Mouse (Mus musculus): ENCODE data around the gene Celf5. TPM values are rescaled to one million over a fixed set of nuclear protein-coding genes. Genes with fewer than 3 reads are reported as not detected.
A peak's percentile ranks its signal among the peaks of the same experiment; 100 is the strongest.

Celf5 gene
- total and polyA plus RNA-seq, 3 experiments: 0.08 to 0.38 TPM; not detected in 1

DNA sequence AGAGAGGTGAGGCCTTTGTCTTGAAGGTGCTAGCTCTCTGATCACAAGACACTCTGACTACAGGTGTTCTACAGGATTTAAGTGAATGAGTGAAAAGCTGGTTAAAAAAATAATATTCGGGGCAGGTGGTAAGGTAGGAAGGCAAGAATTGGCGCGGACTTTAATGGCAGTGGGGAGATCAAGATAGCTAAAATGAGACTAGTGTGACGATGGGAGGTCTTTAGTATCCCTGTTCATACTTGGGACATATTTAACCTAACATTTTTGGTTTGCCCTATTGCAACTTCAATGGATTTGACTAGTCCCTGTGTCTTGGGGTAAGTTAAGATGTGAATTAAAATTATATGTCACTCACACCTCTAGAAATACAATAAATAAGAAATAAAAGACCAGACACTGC, 14.5 kb upstream of the Celf5 start:
- Histone ChIP-seq H3K27me3 (ENCODE audit: control insufficient read depth in 1 of 2, insufficient read depth in 2 of 2, low read length in 2 of 2) (no peaks in the 10 kb centered on the region), H3K9ac (ENCODE audit: control insufficient read depth, low read depth, low read length, poor library complexity, severe bottlenecking) (peak overlapping the region; percentile 96), H3K27ac (ENCODE audit: control insufficient read depth, low read depth, low read length) (peak overlapping the region; percentile 89), H3K4me1 (ENCODE audit: control insufficient read depth in 1 of 2, insufficient read depth in 2 of 2, low read length in 2 of 2) (peaks cover 0 to 28% of the 10 kb centered on the region in 2 experiments; a peak in 3 of 4 replicates), H3K9me3 (replicated peaks; ENCODE audit: insufficient read depth, low read length) (no peaks in the 10 kb centered on the region), H3K79me2 (ENCODE audit: control insufficient read depth, insufficient read depth, low read length, poor library complexity) (peaks cover 29% of the 10 kb centered on the region), H3K36me3 (ENCODE audit: control insufficient read depth in 1 of 2, insufficient read depth in 2 of 2, low read length in 2 of 2) (peaks cover 0 to 14% of the 10 kb centered on the region in 2 experiments; a peak in 2 of 4 replicates), H3K4me3 (ENCODE audit: control insufficient read depth in 1 of 2, insufficient read depth in 1 of 2, low read depth in 2 of 2, low read length in 2 of 2) (peak overlapping the region; percentile 58 to 97)
- TF ChIP-seq MAX (IDR thresholded peaks at IDR 0.05; ENCODE audit: low read length): peak; percentile 35; the same call in 1 of the 2 replicates
- TF ChIP-seq CHD1 (IDR thresholded peaks at IDR 0.05; ENCODE audit: low read depth, low read length): 0 out of 2 replicates have a peak, but pooled peaks have one; percentile 21
- no peak for TF ChIP-seq EP300 (IDR thresholded peaks at IDR 0.05; ENCODE audit: low read depth in 1 of 2, low read length in 2 of 2)
- peak; percentile 60 for DNase-seq (ENCODE audit: low read depth, low spot score)

DNA sequence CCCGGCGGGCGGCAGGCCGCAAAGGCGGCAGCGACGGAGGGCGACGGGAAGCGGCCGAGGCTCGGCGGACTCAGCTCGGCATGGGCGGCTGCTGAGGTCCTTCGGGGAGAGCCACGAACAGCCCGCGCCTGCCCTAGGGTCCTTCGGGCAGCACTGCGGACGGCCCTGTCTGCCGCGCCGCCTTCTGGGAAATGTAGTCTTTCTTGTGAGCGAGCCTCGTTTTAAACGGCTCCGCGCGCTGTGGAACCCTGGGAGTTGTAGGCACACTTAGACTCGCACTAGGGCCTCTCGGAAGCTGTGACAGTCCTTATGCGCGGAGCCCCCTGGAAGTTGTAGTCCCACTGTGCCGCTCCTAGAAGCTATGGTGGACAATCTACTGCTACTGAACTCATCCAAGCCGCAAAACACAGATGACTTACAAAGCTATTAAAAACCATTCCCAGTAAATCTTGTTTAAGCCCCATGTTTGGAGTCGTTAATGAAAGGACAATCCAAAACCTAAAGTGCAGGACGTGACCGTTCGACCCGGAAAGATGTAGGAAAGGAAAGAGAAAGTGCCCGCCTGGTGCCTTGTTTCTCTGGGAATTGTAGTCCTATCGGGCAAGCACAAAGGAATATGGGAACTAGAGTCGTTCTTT, 13.9 kb upstream of the Celf5 start, which contains the start of gene Ncln:
Gene Ncln, minus strand, starts transcription at position 129 of the 638 bp plus-strand sequence.
- DNase-seq (ENCODE audit: low read depth, low spot score): peak; percentile 99
- H3K4me3 ChIP-seq (ENCODE audit: control insufficient read depth in 1 of 2, insufficient read depth in 1 of 2, low read depth in 2 of 2, low read length in 2 of 2): peak within 1 kb of the TSS; percentile 58 to 97
- H3K9me3 ChIP-seq (replicated peaks; ENCODE audit: insufficient read depth, low read length): no peaks in the 10 kb centered on the region
- peaks cover 29% of the 10 kb centered on the region for H3K79me2 ChIP-seq (ENCODE audit: control insufficient read depth, insufficient read depth, low read length, poor library complexity)
- peak within 1 kb of the TSS; percentile 89 for H3K27ac ChIP-seq (ENCODE audit: control insufficient read depth, low read depth, low read length)
- peaks cover 0 to 28% of the 10 kb centered on the region in 2 experiments; a peak in 3 of 4 replicates for H3K4me1 ChIP-seq (ENCODE audit: control insufficient read depth in 1 of 2, insufficient read depth in 2 of 2, low read length in 2 of 2)
- no peaks in the 10 kb centered on the region for H3K27me3 ChIP-seq (ENCODE audit: control insufficient read depth in 1 of 2, insufficient read depth in 2 of 2, low read length in 2 of 2)
- peak within 1 kb of the TSS; percentile 96 for H3K9ac ChIP-seq (ENCODE audit: control insufficient read depth, low read depth, low read length, poor library complexity, severe bottlenecking)
- peaks cover 0 to 14% of the 10 kb centered on the region in 2 experiments; a peak in 2 of 4 replicates for H3K36me3 ChIP-seq (ENCODE audit: control insufficient read depth in 1 of 2, insufficient read depth in 2 of 2, low read length in 2 of 2)
- no peak for TF ChIP-seq TAL1 (IDR thresholded peaks at IDR 0.05; ENCODE audit: low read length)
- TF ChIP-seq ZMIZ1 (IDR thresholded peaks at IDR 0.05; ENCODE audit: low read depth, low read length): 0 out of 2 replicates have a peak, but pooled peaks have one; percentile 68
- peak; percentile 47 for TF ChIP-seq USF1 (IDR thresholded peaks at IDR 0.05; ENCODE audit: low read depth, low read length)
- TF ChIP-seq NELFE (IDR thresholded peaks at IDR 0.05; ENCODE audit: low read depth, low read length): peak; percentile 90
- TF ChIP-seq ZKSCAN1 (IDR thresholded peaks at IDR 0.05; ENCODE audit: low read depth, low read length): no peak
- peak; percentile 99 for TF ChIP-seq MAX (IDR thresholded peaks at IDR 0.05; ENCODE audit: low read length)
- TF ChIP-seq MYB (IDR thresholded peaks at IDR 0.05; ENCODE audit: low read depth, low read length): peak; percentile 83
- TF ChIP-seq RAD21 (IDR thresholded peaks at IDR 0.05; ENCODE audit: low read depth, low read length): no peak
- TF ChIP-seq MXI1 (IDR thresholded peaks at IDR 0.05; ENCODE audit: low read depth, low read length): peak; percentile 89
- no peak for TF ChIP-seq ZC3H11A (IDR thresholded peaks at IDR 0.05; ENCODE audit: low read depth, low read length)
- TF ChIP-seq SIN3A (IDR thresholded peaks at IDR 0.05; ENCODE audit: low read length): peak; percentile 95
- peak; percentile 96 for TF ChIP-seq HCFC1 (IDR thresholded peaks at IDR 0.05; ENCODE audit: low read depth, low read length)
- no peak for TF ChIP-seq MYC (IDR thresholded peaks at IDR 0.05; ENCODE audit: low read depth, low read length)
- TF ChIP-seq EP300 (IDR thresholded peaks at IDR 0.05; ENCODE audit: low read depth in 1 of 2, low read length in 2 of 2): 0 out of 4 replicates have a peak, but pooled peaks of 1 of the 2 experiments have one; percentile 12
- TF ChIP-seq CHD2 (IDR thresholded peaks at IDR 0.05; ENCODE audit: low read length): no peak
- 0 out of 2 replicates have a peak, but pooled peaks have one; percentile 59 for TF ChIP-seq ETS1 (IDR thresholded peaks at IDR 0.05; ENCODE audit: low read depth, low read length)
- peak; percentile 61; the same call in 1 of the 2 replicates for TF ChIP-seq E2F4 (IDR thresholded peaks at IDR 0.05; ENCODE audit: borderline replicate concordance, low read depth, low read length)
- TF ChIP-seq ELF1 (IDR thresholded peaks at IDR 0.05; ENCODE audit: low read depth, low read length): peak; percentile 90
- TF ChIP-seq MAZ (IDR thresholded peaks at IDR 0.05; ENCODE audit: low read depth, low read length): peak; percentile 43; the same call in 1 of the 2 replicates
- TF ChIP-seq POLR2AphosphoS2 (IDR thresholded peaks at IDR 0.05; ENCODE audit: low read length): peak; percentile 58; the same call in 1 of the 2 replicates
- peak; percentile 96 for TF ChIP-seq KAT2A (conservative IDR thresholded peaks at IDR 0.05; ENCODE audit: low read depth, low read length)
- no peak for TF ChIP-seq MAFK (IDR thresholded peaks at IDR 0.05; ENCODE audit: borderline replicate concordance, low read depth, low read length)
- peak; percentile 89; the same call in 1 of the 2 replicates for TF ChIP-seq UBTF (IDR thresholded peaks at IDR 0.05; ENCODE audit: borderline replicate concordance, insufficient read depth, low read depth, low read length)
- peak in 1 of 2 experiments; percentile 87; a peak in 2 of 4 replicates for TF ChIP-seq POLR2A (IDR thresholded peaks at IDR 0.05; ENCODE audit: control insufficient read depth in 1 of 2, insufficient read depth in 1 of 2, low read depth in 1 of 2, low read length in 2 of 2, poor library complexity in 1 of 2)
- peak; percentile 8; the same call in 1 of the 2 replicates for TF ChIP-seq CHD1 (IDR thresholded peaks at IDR 0.05; ENCODE audit: low read depth, low read length)
- TF ChIP-seq GABPA (IDR thresholded peaks at IDR 0.05; ENCODE audit: low read depth, low read length): peak; percentile 64; the same call in 1 of the 2 replicates
- peak; percentile 59; the same call in 1 of the 2 replicates for TF ChIP-seq TBP (IDR thresholded peaks at IDR 0.05; ENCODE audit: low read depth, low read length)
- TF ChIP-seq TCF12 (IDR thresholded peaks at IDR 0.05; ENCODE audit: low read depth, low read length): peak; percentile 75
- TF ChIP-seq NRF1 (IDR thresholded peaks at IDR 0.05; ENCODE audit: insufficient read depth, low read depth, low read length, poor library complexity, severe bottlenecking): peak; percentile 61
